Mouse (Mus musculus): ENCODE results near the gene Kcnk5.

GRCm38 (mm10) chr14:20201066-20201683, 19.6 kb upstream of the Kcnk5 start:
- TF ChIP-seq CTCF (conservative IDR thresholded peaks at IDR 0.05; ENCODE audit: low read length) (no peak), NANOG (IDR thresholded peaks at IDR 0.05; ENCODE audit: borderline replicate concordance, low read length) (no peak), POU5F1 (IDR thresholded peaks at IDR 0.05; ENCODE audit: borderline replicate concordance, low read length) (no peak)

Measured in E14TG2a.4 (cell line).